Mouse (Mus musculus): ENCODE measurements at regions not wholly inside any gene's neighbourhood (a gene's known extent, or its start where the extent isn't known, plus 50 kb on each side); places are given as distances from the start of the nearest gene placed in this dataset.

GRCm38 (mm10) chr5:100252036-100252435 lies 92.4 kb upstream of the Tmem150c start:
- no peak for TF ChIP-seq CEBPB (IDR thresholded peaks at IDR 0.05; ENCODE audit: insufficient read depth, poor library complexity, severe bottlenecking)
- TF ChIP-seq POLR2A (IDR thresholded peaks at IDR 0.05; ENCODE audit: insufficient read length, low read depth) = no peak
- TF ChIP-seq USF1 (IDR thresholded peaks at IDR 0.05; ENCODE audit: low read depth) = no peak
- no peak for TF ChIP-seq TCF12 (IDR thresholded peaks at IDR 0.05; ENCODE audit: insufficient read depth, poor library complexity, severe bottlenecking)
- no peak for TF ChIP-seq MYOG (IDR thresholded peaks at IDR 0.05; ENCODE audit: control insufficient read depth in 1 of 3, insufficient read depth in 1 of 3, insufficient read length in 2 of 3, low read depth in 2 of 3)
- no peak for TF ChIP-seq SRF (IDR thresholded peaks at IDR 0.05; ENCODE audit: control insufficient read depth, insufficient read length, low read depth)
- TF ChIP-seq E2F4 (IDR thresholded peaks at IDR 0.05; ENCODE audit: insufficient read depth) = no peak
- no peak for TF ChIP-seq MAX (IDR thresholded peaks at IDR 0.05; ENCODE audit: low read depth)
- TF ChIP-seq REST (IDR thresholded peaks at IDR 0.05; ENCODE audit: insufficient read depth, insufficient read length) = no peak
- no peak for TF ChIP-seq POLR2AphosphoS2 (IDR thresholded peaks at IDR 0.05; ENCODE audit: insufficient read length, low read depth)
- TF ChIP-seq MYOD1 (IDR thresholded peaks at IDR 0.05; ENCODE audit: control insufficient read depth in 1 of 3, insufficient read length in 2 of 3, low read depth in 2 of 3) = no peak

Data from myocyte (in vitro differentiated cells).